Mouse (Mus musculus) intestine, postnatal 0 days (tissue): ENCODE data around the gene Hist1h2aa. TPM values are rescaled to one million over a fixed set of nuclear protein-coding genes. Genes with fewer than 3 reads are reported as not detected.
A peak's percentile ranks its signal among the peaks of the same experiment; 100 is the strongest.

Experiments used
- ATAC-seq: fragments of 200-750 bp; cut with Nextera tagmentation; 2 replicates; pipeline ENCODE4 v1.8.0; 2017; ENCODE audit warnings: mild to moderate bottlenecking, moderate TSS enrichment, moderate library complexity
- H3K27ac ChIP-seq: fragments of 300-500 bp; sonication (generic); 2 replicates; pipeline ENCODE4 v1.5.1; 2014; ENCODE audit warnings: mild to moderate bottlenecking, low read depth, low read length, moderate library complexity
- H3K27me3 ChIP-seq: fragments of 300-500 bp; sonication (generic); replicated peaks from 2 replicates; pipeline ENCODE4 v1.6.1; 2014; ENCODE audit warnings: low read length, mixed read lengths; ENCODE audit not compliant: control insufficient read depth, insufficient read depth
- H3K36me3 ChIP-seq: fragments of 300-500 bp; sonication (generic); 2 replicates; pipeline ENCODE4 v1.6.1; 2014; ENCODE audit warnings: mild to moderate bottlenecking, moderate library complexity; ENCODE audit not compliant: control insufficient read depth, insufficient read depth
- H3K4me1 ChIP-seq: fragments of 300-500 bp; sonication (generic); replicated peaks from 2 replicates; pipeline ENCODE4 v1.6.1; 2014; ENCODE audit warnings: antibody characterized with exemption, low read length, mixed read lengths; ENCODE audit not compliant: control insufficient read depth, insufficient read depth
- H3K4me2 ChIP-seq: fragments of 300-500 bp; sonication (generic); replicated peaks from 2 replicates; pipeline ENCODE4 v1.6.1; 2014; ENCODE audit warnings: low read depth, mild to moderate bottlenecking, moderate library complexity
- H3K4me3 ChIP-seq: fragments of 300-500 bp; sonication (generic); 2 replicates; pipeline ENCODE4 v1.5.1; 2014; ENCODE audit warnings: low read depth, low read length
- H3K9ac ChIP-seq: fragments of 300-500 bp; sonication (generic); 2 replicates; pipeline ENCODE4 v1.6.1; 2014; ENCODE audit warnings: mild to moderate bottlenecking, low read depth, low read length
- H3K9me3 ChIP-seq: fragments of 300-500 bp; sonication (generic); 2 replicates; pipeline ENCODE4 v1.6.1; 2016; ENCODE audit warnings: mixed run types; ENCODE audit not compliant: control insufficient read depth
- CTCF ChIP-seq: sonication (generic); IDR thresholded peaks from 2 replicates; pipeline ENCODE4 v1.5.1; 2016; ENCODE audit warnings: low read depth, mild to moderate bottlenecking, control low read depth, antibody characterized with exemption, moderate library complexity
- WGBS: fragments of 180-500 bp; shearing (Covaris S2); extraction: QIAGEN DNeasy Blood & Tissue Kit; methylation state at CpG from one replicate; pipeline ENCODE4 v1.1.7; 2014; 5-methylcytosine and 5-hydroxymethylcytosine counted together
- polyA plus RNA-seq: library from polyadenylated mRNA; unstranded; fragments of >200 nt; fragmentation: Nextera tagmentation; extraction: Ambion mirVana; gene quantifications from 2 replicates; pipeline ENCODE4 v1.2.1, GENCODE M21; 2015

Gene Hist1h2aa
- polyA plus RNA-seq, 1 experiment from 2014 or later: not detected

- no peaks in the 10 kb centered on the region for H3K4me1 ChIP-seq
- H3K9ac ChIP-seq: no peak overlapping the region
- H3K27ac ChIP-seq: no peak overlapping the region
- ATAC-seq: no peak
- H3K36me3 ChIP-seq: peaks cover 27% of the 10 kb centered on the region; the same call in 1 of the 2 replicates
- WGBS: 60% methylated on average over 6 of the region's 6 CpGs
- no peak overlapping the region for H3K4me2 ChIP-seq
- no peaks in the 10 kb centered on the region for H3K9me3 ChIP-seq
- H3K27me3 ChIP-seq: no peaks in the 10 kb centered on the region
- H3K4me3 ChIP-seq: no peak overlapping the region
- no peak for TF ChIP-seq CTCF
These were observed 36.0 kb upstream of the Hist1h2aa start for GRCm38 (mm10) chr13:23898242-23898641.

- H3K4me1 ChIP-seq: peaks cover 7% of the 10 kb centered on the region; the same call in 1 of the 2 replicates
- peaks cover 18% of the 10 kb centered on the region; the same call in 1 of the 2 replicates for H3K36me3 ChIP-seq
- H3K27ac ChIP-seq: no peak overlapping the region
- ATAC-seq: no peak
- no peak overlapping the region for H3K4me2 ChIP-seq
- H3K27me3 ChIP-seq: no peaks in the 10 kb centered on the region
- no peak for TF ChIP-seq CTCF
- H3K9me3 ChIP-seq: no peaks in the 10 kb centered on the region
- no peak overlapping the region for H3K4me3 ChIP-seq
- H3K9ac ChIP-seq: no peak overlapping the region
- WGBS: 87% methylated on average over 5 of the region's 5 CpGs
These were observed 27.4 kb upstream of the Hist1h2aa start for GRCm38 (mm10) chr13:23906906-23907305.

- Histone ChIP-seq H3K27ac (no peak overlapping the region), H3K4me1 (peaks cover 7% of the 10 kb centered on the region; the same call in 1 of the 2 replicates), H3K4me3 (no peak overlapping the region), H3K9me3 (no peaks in the 10 kb centered on the region), H3K4me2 (no peak overlapping the region), H3K9ac (no peak overlapping the region), H3K27me3 (no peaks in the 10 kb centered on the region), H3K36me3 (peaks cover 4% of the 10 kb centered on the region; the same call in 1 of the 2 replicates)
- TF ChIP-seq CTCF: no peak
- no peak for ATAC-seq
- WGBS: 84% methylated on average over 5 of the region's 5 CpGs
These were observed 24.1 kb upstream of the Hist1h2aa start for GRCm38 (mm10) chr13:23910121-23910520.

GRCm38 (mm10) chr13:23911335-23911734 lies 22.9 kb upstream of the Hist1h2aa start:
- Histone ChIP-seq H3K9me3 (no peaks in the 10 kb centered on the region), H3K4me2 (no peak overlapping the region), H3K4me3 (no peak overlapping the region), H3K9ac (no peak overlapping the region), H3K4me1 (peaks cover 11% of the 10 kb centered on the region; the same call in 1 of the 2 replicates), H3K27me3 (no peaks in the 10 kb centered on the region), H3K36me3 (peaks cover 4% of the 10 kb centered on the region; the same call in 1 of the 2 replicates), H3K27ac (no peak overlapping the region)
- TF ChIP-seq CTCF: no peak
- no peak for ATAC-seq
- 72% methylated on average over 5 of the region's 5 CpGs for WGBS

GRCm38 (mm10) chr13:23913791-23914306 lies 20.4 kb upstream of the Hist1h2aa start:
- H3K4me2 ChIP-seq: peak overlapping the region; percentile 59
- WGBS: 12% methylated on average over 6 of the region's 6 CpGs
- H3K27ac ChIP-seq: peak overlapping the region; percentile 92

GRCm38 (mm10) chr13:23914376-23915167 lies 19.7 kb upstream of the Hist1h2aa start, which contains the start of gene Slc17a4:
Gene Slc17a4, minus strand, starts transcription at chr13:23915009.
- Histone ChIP-seq H3K9ac (peak within 1 kb of the TSS; percentile 49), H3K27ac (peak within 1 kb of the TSS; percentile 92), H3K4me1 (peaks cover 11% of the 10 kb centered on the region; the same call in 1 of the 2 replicates), H3K36me3 (no peaks in the 10 kb centered on the region), H3K4me2 (peak within 1 kb of the TSS; percentile 59), H3K4me3 (peak within 1 kb of the TSS; percentile 32), H3K9me3 (no peaks in the 10 kb centered on the region), H3K27me3 (no peaks in the 10 kb centered on the region)
- no peak for TF ChIP-seq CTCF
- ATAC-seq: peak; percentile 71
- WGBS: 25% methylated on average over 9 of the region's 9 CpGs

More at GRCm38 (mm10) chr13:23913791-23914306, 20.4 kb upstream of the Hist1h2aa start:
- no peaks in the 10 kb centered on the region for H3K27me3 ChIP-seq
- peak; percentile 88 for ATAC-seq
- peaks cover 11% of the 10 kb centered on the region; the same call in 1 of the 2 replicates for H3K4me1 ChIP-seq
- no peaks in the 10 kb centered on the region for H3K36me3 ChIP-seq
- TF ChIP-seq CTCF: no peak
- H3K9me3 ChIP-seq: no peaks in the 10 kb centered on the region
- H3K9ac ChIP-seq: peak overlapping the region; percentile 49
- H3K4me3 ChIP-seq: peak overlapping the region; percentile 32
